Mouse (Mus musculus) MEL (cell line): ENCODE results near the gene Slc11a2. TPM values are rescaled to one million over a fixed set of nuclear protein-coding genes. Genes with fewer than 3 reads are reported as not detected.
A peak's percentile ranks its signal among the peaks of the same experiment; 100 is the strongest.
"Not testable (repeated sequence)": the region's sequence is repeated elsewhere in the genome, so short reads cannot be mapped to it uniquely, and the experiment has no call there.

Source experiments
- DNase-seq: peaks from one replicate; pipeline ENCODE4 v3.0.0; 2011; ENCODE audit warnings: low read depth, low spot score
- H3K27ac ChIP-seq: 2 replicates; pipeline ENCODE4 v1.5.1; 2012; ENCODE audit warnings: low read depth, mild to moderate bottlenecking, control low read depth, low read length, moderate library complexity; ENCODE audit not compliant: control insufficient read depth
- H3K27me3 ChIP-seq, 2 experiments: fragments of 150-350 bp in 1 of 2; sonication (generic) in 1 of 2; 2 replicates each; pipeline ENCODE4 v1.6.1; 2012; ENCODE audit warnings: low read length in 2 of 2, mild to moderate bottlenecking in 2 of 2, improper control_type of control experiment in 1 of 2, moderate library complexity in 1 of 2; ENCODE audit not compliant: insufficient read depth in 2 of 2, control insufficient read depth in 1 of 2
- H3K36me3 ChIP-seq, 2 experiments: 2 replicates each; pipeline ENCODE4 v1.6.1; 2012 to 2014; ENCODE audit warnings: low read length in 2 of 2, improper control_type of control experiment in 1 of 2, inconsistent platforms in 1 of 2, mild to moderate bottlenecking in 1 of 2; ENCODE audit not compliant: insufficient read depth in 2 of 2, control insufficient read depth in 1 of 2
- H3K4me1 ChIP-seq, 2 experiments: fragments of 150-350 bp in 1 of 2; sonication (generic) in 1 of 2; 2 replicates each; pipeline ENCODE4 v1.6.1; 2012; ENCODE audit warnings: low read length in 2 of 2, improper control_type of control experiment in 1 of 2, mild to moderate bottlenecking in 1 of 2; ENCODE audit not compliant: insufficient read depth in 2 of 2, control insufficient read depth in 1 of 2
- H3K4me3 ChIP-seq, 2 experiments: fragments of 150-350 bp in 1 of 2; sonication (generic) in 1 of 2; 2 replicates each; pipeline ENCODE4 v1.5.1; 2012; ENCODE audit warnings: low read depth in 2 of 2, low read length in 2 of 2, mild to moderate bottlenecking in 2 of 2, moderate library complexity in 2 of 2, control low read depth in 1 of 2, improper control_type of control experiment in 1 of 2; ENCODE audit not compliant: control insufficient read depth in 1 of 2, insufficient read depth in 1 of 2
- H3K79me2 ChIP-seq: 2 replicates; pipeline ENCODE4 v1.6.1; 2012; ENCODE audit warnings: mild to moderate bottlenecking, low read length, moderate library complexity; ENCODE audit not compliant: control insufficient read depth, poor library complexity, insufficient read depth
- H3K9ac ChIP-seq: 2 replicates; pipeline ENCODE4 v1.6.1; 2012; ENCODE audit warnings: low read depth, mild to moderate bottlenecking, control low read depth, low read length, moderate library complexity; ENCODE audit not compliant: control insufficient read depth, poor library complexity, severe bottlenecking
- H3K9me3 ChIP-seq: fragments of 150-350 bp; sonication (generic); replicated peaks from 2 replicates; pipeline ENCODE4 v1.6.1; 2012; ENCODE audit warnings: mild to moderate bottlenecking, low read length, improper control_type of control experiment, moderate library complexity; ENCODE audit not compliant: insufficient read depth
- CTCF ChIP-seq, 3 experiments: IDR thresholded peaks in 2 of 3; conservative IDR thresholded peaks in 1 of 3; 2 replicates each; pipeline ENCODE4 v1.5.1; 2011 to 2012; ENCODE audit warnings: low read length in 3 of 3, low read depth in 2 of 3, mild to moderate bottlenecking in 2 of 3, improper control_type of control experiment in 1 of 3, inconsistent platforms in 1 of 3, mixed read lengths in 1 of 3, moderate library complexity in 1 of 3; ENCODE audit not compliant: control insufficient read depth in 1 of 3, insufficient read depth in 1 of 3, poor library complexity in 1 of 3, severe bottlenecking in 1 of 3
- HCFC1 ChIP-seq: IDR thresholded peaks from 2 replicates; pipeline ENCODE4 v1.6.1; 2012; ENCODE audit warnings: low read depth, mild to moderate bottlenecking, inconsistent platforms, low read length, improper control_type of control experiment, moderate library complexity
- KAT2A ChIP-seq: conservative IDR thresholded peaks from 2 replicates; pipeline ENCODE4 v1.6.1; 2012; ENCODE audit warnings: low read depth, low read length, improper control_type of control experiment, inconsistent platforms
- MAZ ChIP-seq: IDR thresholded peaks from 2 replicates; pipeline ENCODE4 v1.6.1; 2012; ENCODE audit warnings: low read depth, mild to moderate bottlenecking, inconsistent platforms, low read length, improper control_type of control experiment
- RAD21 ChIP-seq: IDR thresholded peaks from 2 replicates; pipeline ENCODE4 v1.6.1; 2011; ENCODE audit warnings: mild to moderate bottlenecking, low read depth, low read length, improper control_type of control experiment
- SIN3A ChIP-seq: IDR thresholded peaks from 2 replicates; pipeline ENCODE4 v1.6.1; 2012; ENCODE audit warnings: low read length, improper control_type of control experiment, inconsistent platforms
- UBTF ChIP-seq: IDR thresholded peaks from 2 replicates; pipeline ENCODE4 v1.6.1; 2012; ENCODE audit warnings: low read depth, mild to moderate bottlenecking, inconsistent platforms, low read length, improper control_type of control experiment, moderate library complexity, borderline replicate concordance; ENCODE audit not compliant: insufficient read depth
- USF1 ChIP-seq: IDR thresholded peaks from 2 replicates; pipeline ENCODE4 v1.6.1; 2014; ENCODE audit warnings: low read depth, mild to moderate bottlenecking, inconsistent platforms, low read length, improper control_type of control experiment, moderate library complexity
- polyA plus RNA-seq, 2 experiments: library from polyadenylated mRNA; stranded (reverse) in 1 of 2; unstranded in 1 of 2; fragments of >175 nt in 1 of 2; fragments of >200 nt in 1 of 2; gene quantifications; 2 replicates each; pipeline versions ENCODE4 v1.2.1 to v1.2.4; 2012; ENCODE audit warnings: low replicate concordance in 2 of 2, low read depth in 1 of 2; ENCODE audit not compliant: insufficient read length in 2 of 2, insufficient read depth in 1 of 2, missing spikeins in 1 of 2
- total RNA-seq: library from RNA; depleted of rRNA; stranded (reverse); fragments of 300-350 nt; gene quantifications from 2 replicates; pipeline ENCODE4 v1.2.3, GENCODE M21; 2012

Gene Slc11a2
- total and polyA plus RNA-seq, 3 experiments, result 69.0 to 112 TPM; not detected in 1

DNA sequence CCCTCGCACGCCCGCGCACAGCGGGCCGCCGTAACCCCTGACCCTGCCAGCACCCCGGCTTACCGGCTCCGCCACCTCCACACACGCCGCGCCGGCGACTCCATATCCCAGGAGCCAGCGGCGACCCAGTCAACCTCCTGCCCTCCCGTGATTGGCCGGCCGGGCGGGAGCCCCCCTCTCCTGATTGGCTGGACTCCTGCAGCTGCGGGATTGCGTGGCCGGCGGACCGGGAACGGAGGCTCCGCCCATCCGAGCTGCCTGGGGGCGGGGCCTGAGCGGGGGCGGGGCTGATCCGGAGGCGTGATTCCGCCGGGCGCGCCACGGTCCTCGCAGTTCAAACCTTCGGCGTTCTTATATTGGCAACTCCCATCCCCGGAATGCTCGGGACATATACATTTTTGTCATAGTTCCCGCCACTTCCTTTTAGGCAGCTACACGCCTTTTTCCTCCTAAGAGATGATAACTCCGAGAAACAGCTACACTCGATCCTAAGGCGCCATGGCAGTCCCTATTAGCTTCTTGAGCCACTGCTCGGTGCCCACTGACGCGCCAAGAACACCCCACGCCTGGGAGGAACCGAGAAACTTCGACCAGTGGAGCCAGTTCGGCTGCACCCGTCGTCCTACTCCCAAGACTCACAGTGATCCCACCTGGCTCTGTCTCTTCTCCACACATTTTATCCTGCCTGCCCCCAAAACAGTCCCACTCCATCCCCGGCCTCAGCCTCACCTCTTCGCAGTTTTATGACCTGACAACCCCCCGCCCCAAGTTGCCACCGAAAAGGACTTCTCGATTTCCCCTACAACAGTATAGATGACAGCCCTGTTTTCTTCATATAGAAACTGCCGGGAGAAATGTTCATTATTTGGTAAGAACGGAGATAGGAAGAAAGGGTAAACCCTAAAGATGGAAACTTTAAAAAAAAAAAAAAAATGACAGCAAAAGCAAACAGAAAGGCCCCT is 1.7 kb downstream of the Slc11a2 start (continued):
- TF ChIP-seq CTCF (IDR thresholded peaks at IDR 0.05 in 2 of 3, conservative IDR thresholded peaks at IDR 0.05 in 1 of 3; ENCODE audit: control insufficient read depth in 1 of 3, insufficient read depth in 1 of 3, low read depth in 2 of 3, low read length in 3 of 3, poor library complexity in 1 of 3, severe bottlenecking in 1 of 3) (no peak), MAZ (no peak; the same call in 1 of the 2 replicates), RAD21 (no peak), SIN3A (peak; percentile 83), KAT2A (no peak; the same call in 1 of the 2 replicates)
- TF ChIP-seq, all 39 proteins: peak for 15

DNA sequence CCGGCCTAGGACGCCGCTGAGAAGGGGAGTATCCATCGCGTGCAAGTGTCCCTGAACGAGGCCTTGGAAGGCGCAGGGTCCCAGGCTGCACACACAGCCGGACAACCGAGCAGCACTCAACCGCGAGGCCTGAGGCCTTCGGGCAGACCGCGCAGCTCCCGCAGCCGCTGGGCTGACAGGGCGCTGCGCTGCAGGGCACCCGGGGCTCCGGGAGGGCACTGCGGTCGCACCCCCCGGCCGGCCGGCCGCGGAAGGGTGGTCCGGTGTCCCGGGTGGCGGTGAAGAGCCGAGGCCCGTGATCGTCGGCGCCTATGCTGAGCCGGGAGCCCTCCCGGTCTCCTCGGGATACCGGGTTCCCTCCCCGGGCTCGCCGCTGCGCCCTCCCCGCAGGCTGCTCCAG is 2.4 kb downstream of the Slc11a2 start:
- Histone ChIP-seq H3K36me3 (peaks cover 7 to 34% of the 10 kb centered on the region in 2 experiments; a peak in 3 of 4 replicates), H3K4me1 (peaks cover 33 to 37% of the 10 kb centered on the region in 2 experiments), H3K27me3 (no peaks in the 10 kb centered on the region), H3K27ac (peak overlapping the region; percentile 44), H3K79me2 (peaks cover 48% of the 10 kb centered on the region), H3K9ac (peak overlapping the region; percentile 96), H3K9me3 (no peaks in the 10 kb centered on the region), H3K4me3 (peak overlapping the region; percentile 85 to 98)
- TF ChIP-seq UBTF (peak; percentile 84; the same call in 1 of the 2 replicates), USF1 (no peak)
- DNase-seq, result peak; percentile 64

DNA sequence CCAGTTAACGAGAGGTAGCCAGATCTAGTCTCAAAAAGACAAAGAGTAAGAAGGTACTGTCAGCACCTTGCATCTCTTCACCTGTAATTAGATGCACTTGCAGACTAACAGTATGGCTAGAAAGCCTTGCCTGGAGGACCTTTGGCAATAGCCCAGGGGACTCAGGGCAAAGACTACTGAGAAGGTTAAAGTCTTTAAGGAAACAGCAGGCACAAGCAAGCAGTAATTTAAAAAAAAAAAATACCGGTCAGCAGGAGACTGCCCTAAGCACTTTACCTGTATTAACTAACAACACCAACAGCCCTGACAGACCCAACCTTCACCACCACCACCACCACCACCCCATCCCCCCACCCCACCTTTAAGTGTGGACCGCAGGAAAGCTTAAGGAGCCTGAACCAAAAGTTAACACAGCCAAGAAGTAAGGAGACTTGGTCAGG is 3.1 kb downstream of the Slc11a2 start, which contains the start of gene Gm5475:
Gm5475 (plus strand) TSS at position 390 of the 440 bp plus-strand sequence.
- Histone ChIP-seq H3K27ac (peak within 1 kb of the TSS; percentile 94), H3K9ac (peak within 1 kb of the TSS; percentile 96), H3K36me3 (peaks cover 8 to 36% of the 10 kb centered on the region in 2 experiments; a peak in 3 of 4 replicates), H3K79me2 (peaks cover 54% of the 10 kb centered on the region), H3K4me1 (peaks cover 33 to 40% of the 10 kb centered on the region in 2 experiments), H3K4me3 (peak within 1 kb of the TSS; percentile 85 to 98)
- H3K9me3 ChIP-seq, DNase-seq, H3K27me3 ChIP-seq: not testable (repeated sequence)
- 0 out of 2 replicates have a peak, but pooled peaks have one; percentile 30 for TF ChIP-seq HCFC1
